Mouse (Mus musculus) CH12.LX (cell line): ENCODE results near the gene Rreb1. TPM values are rescaled to one million over a fixed set of nuclear protein-coding genes. Genes with fewer than 3 reads are reported as not detected.

Experiments
- DNase-seq: peaks from one replicate; pipeline ENCODE4 v3.0.0-alpha.2; 2013; ENCODE audit errors: extremely low read depth
- H3K27ac ChIP-seq: 2 replicates; pipeline ENCODE4 v1.5.1; 2012; ENCODE audit warnings: low read depth, mild to moderate bottlenecking, control low read depth, moderate library complexity; ENCODE audit not compliant: insufficient read depth
- H3K27me3 ChIP-seq: replicated peaks from 2 replicates; pipeline ENCODE3; 2012; ENCODE audit warnings: inconsistent platforms
- H3K36me3 ChIP-seq, 2 experiments: replicated peaks in 1 of 2; 2 replicates each; pipeline versions ENCODE3 to v1.6.1; 2012; ENCODE audit warnings: inconsistent platforms in 1 of 2, low read length in 1 of 2, mild to moderate bottlenecking in 1 of 2, mixed read lengths in 1 of 2, moderate library complexity in 1 of 2; ENCODE audit not compliant: control insufficient read depth in 1 of 2, insufficient read depth in 1 of 2
- H3K4me1 ChIP-seq, 2 experiments: 2 replicates each; pipeline ENCODE4 v1.6.1; 2012; ENCODE audit warnings: inconsistent platforms in 1 of 2, moderate library complexity in 1 of 2; ENCODE audit not compliant: insufficient read depth in 2 of 2, control insufficient read depth in 1 of 2
- H3K4me2 ChIP-seq: 2 replicates; pipeline ENCODE4 v1.6.1; 2012; ENCODE audit warnings: low read depth, mild to moderate bottlenecking, control low read depth; ENCODE audit not compliant: poor library complexity, insufficient read depth, severe bottlenecking
- H3K4me3 ChIP-seq, 3 experiments: fragments of 150-350 bp in 1 of 3; sonication (generic) in 1 of 3; replicated peaks in 1 of 3; 2 replicates each; pipeline versions ENCODE3 to v1.5.1; 2011 to 2012; ENCODE audit warnings: low read depth in 2 of 3, low read length in 2 of 3, mild to moderate bottlenecking in 2 of 3, moderate library complexity in 2 of 3, control low read depth in 1 of 3, improper control_type of control experiment in 1 of 3, inconsistent platforms in 1 of 3, mixed read lengths in 1 of 3; ENCODE audit not compliant: poor library complexity in 1 of 3
- H3K79me2 ChIP-seq: replicated peaks from 2 replicates; pipeline ENCODE4 v1.6.1; 2012; ENCODE audit warnings: mild to moderate bottlenecking, moderate library complexity; ENCODE audit not compliant: control insufficient read depth, poor library complexity, insufficient read depth, severe bottlenecking; ENCODE audit errors: extremely low read depth
- H3K9ac ChIP-seq: 2 replicates; pipeline ENCODE4 v1.6.1; 2012; ENCODE audit warnings: low read depth, mild to moderate bottlenecking, control low read depth, moderate library complexity; ENCODE audit not compliant: insufficient read depth
- H3K9me3 ChIP-seq: replicated peaks from 2 replicates; pipeline ENCODE3; 2012; ENCODE audit warnings: low read length, inconsistent platforms, mixed read lengths
- BHLHE40 ChIP-seq: IDR thresholded peaks from 2 replicates; pipeline ENCODE4 v1.6.1; 2011; ENCODE audit warnings: mild to moderate bottlenecking, low read depth, low read length, improper control_type of control experiment
- CHD1 ChIP-seq: IDR thresholded peaks from 2 replicates; pipeline ENCODE4 v1.6.1; 2012; ENCODE audit warnings: low read depth, low read length, improper control_type of control experiment, inconsistent platforms
- CHD2 ChIP-seq: IDR thresholded peaks from 2 replicates; pipeline ENCODE4 v1.6.1; 2011; ENCODE audit warnings: low read length, improper control_type of control experiment
- CTCF ChIP-seq, 2 experiments: IDR thresholded peaks in 1 of 2; conservative IDR thresholded peaks in 1 of 2; 2 replicates each; pipeline ENCODE4 v1.5.1; 2011 to 2012; ENCODE audit warnings: low read depth in 2 of 2, low read length in 2 of 2, improper control_type of control experiment in 1 of 2, inconsistent platforms in 1 of 2, mild to moderate bottlenecking in 1 of 2, moderate library complexity in 1 of 2
- EP300 ChIP-seq: IDR thresholded peaks from 2 replicates; pipeline ENCODE4 v1.6.1; 2011; ENCODE audit warnings: low read length, improper control_type of control experiment
- GABPA ChIP-seq: IDR thresholded peaks from 2 replicates; pipeline ENCODE4 v1.6.1; 2012; ENCODE audit warnings: low read depth, low read length, improper control_type of control experiment, inconsistent platforms; ENCODE audit not compliant: insufficient replicate concordance
- IRF4 ChIP-seq: IDR thresholded peaks from 2 replicates; pipeline ENCODE4 v1.6.1; 2014; ENCODE audit warnings: low read depth, mild to moderate bottlenecking, inconsistent platforms, low read length, improper control_type of control experiment
- MAX ChIP-seq: IDR thresholded peaks from 2 replicates; pipeline ENCODE4 v1.6.1; 2011; ENCODE audit warnings: low read length, improper control_type of control experiment
- MAZ ChIP-seq: IDR thresholded peaks from 2 replicates; pipeline ENCODE4 v1.6.1; 2012; ENCODE audit warnings: low read depth, mild to moderate bottlenecking, inconsistent platforms, low read length, improper control_type of control experiment, moderate library complexity
- MEF2A ChIP-seq: IDR thresholded peaks from 2 replicates; pipeline ENCODE4 v1.6.1; 2014; ENCODE audit warnings: low read depth, mild to moderate bottlenecking, inconsistent platforms, low read length, improper control_type of control experiment, borderline replicate concordance
- MYC ChIP-seq: IDR thresholded peaks from 2 replicates; pipeline ENCODE4 v1.6.1; 2011; ENCODE audit warnings: low read depth, mild to moderate bottlenecking, improper control_type of control experiment, low read length
- NELFE ChIP-seq: IDR thresholded peaks from 2 replicates; pipeline ENCODE4 v1.6.1; 2011; ENCODE audit warnings: low read depth, low read length, improper control_type of control experiment
- NRF1 ChIP-seq: IDR thresholded peaks from 2 replicates; pipeline ENCODE4 v1.6.1; 2014; ENCODE audit warnings: low read depth, mild to moderate bottlenecking, inconsistent platforms, low read length, improper control_type of control experiment, moderate library complexity
- POLR2A ChIP-seq: IDR thresholded peaks from 2 replicates; pipeline ENCODE4 v1.6.1; 2011; ENCODE audit warnings: low read depth, mild to moderate bottlenecking, improper control_type of control experiment, low read length
- POLR2AphosphoS2 ChIP-seq: IDR thresholded peaks from 2 replicates; pipeline ENCODE4 v1.6.1; 2011; ENCODE audit warnings: low read depth, low read length, improper control_type of control experiment
- RCOR1 ChIP-seq: conservative IDR thresholded peaks from 2 replicates; pipeline ENCODE4 v1.6.1; 2012; ENCODE audit warnings: low read depth, mild to moderate bottlenecking, inconsistent platforms, low read length, improper control_type of control experiment
- SIN3A ChIP-seq: IDR thresholded peaks from 2 replicates; pipeline ENCODE4 v1.6.1; 2012; ENCODE audit warnings: low read length, improper control_type of control experiment, inconsistent platforms
- SMC3 ChIP-seq: IDR thresholded peaks from 2 replicates; pipeline ENCODE4 v1.6.1; 2011; ENCODE audit warnings: low read depth, low read length, improper control_type of control experiment
- TCF12 ChIP-seq: IDR thresholded peaks from 2 replicates; pipeline ENCODE4 v1.6.1; 2014; ENCODE audit warnings: low read depth, mild to moderate bottlenecking, inconsistent platforms, low read length, improper control_type of control experiment
- USF1 ChIP-seq: IDR thresholded peaks from 2 replicates; pipeline ENCODE4 v1.6.1; 2014; ENCODE audit warnings: low read depth, mild to moderate bottlenecking, inconsistent platforms, low read length, improper control_type of control experiment
- USF2 ChIP-seq: conservative IDR thresholded peaks from 2 replicates; pipeline ENCODE4 v1.6.1; 2011; ENCODE audit warnings: low read depth, low read length, improper control_type of control experiment
- ZC3H11A ChIP-seq: IDR thresholded peaks from 2 replicates; pipeline ENCODE4 v1.6.1; 2012; ENCODE audit warnings: low read depth, mild to moderate bottlenecking, inconsistent platforms, low read length, improper control_type of control experiment
- ZKSCAN1 ChIP-seq: IDR thresholded peaks from 2 replicates; pipeline ENCODE4 v1.6.1; 2012; ENCODE audit warnings: low read depth, inconsistent platforms, low read length, improper control_type of control experiment, borderline replicate concordance
- ZNF384 ChIP-seq: IDR thresholded peaks from 2 replicates; pipeline ENCODE4 v1.6.1; 2012; ENCODE audit warnings: low read depth, low read length, improper control_type of control experiment, inconsistent platforms
- dilution Hi-C: fragments of 300-500 bp; cut with MboI; formaldehyde crosslinking; loops from 2 replicates; pipeline ENCODE4 v1.14.3; 2020; ENCODE audit warnings: low sequenced_read_pairs; ENCODE audit not compliant: extremely low pct_unique_long_range_greater_than_20kb, extremely low pct_ligation_motif_present
- in situ Hi-C: fragments of 300-500 bp; cut with MboI; formaldehyde crosslinking; loops from 3 replicates; pipeline ENCODE4 v1.14.3; 2019; ENCODE audit warnings: low sequenced_read_pairs, low pct_ligation_motif_present, low pct_unique_long_range_greater_than_20kb, mixed read lengths
- polyA plus RNA-seq: library from polyadenylated mRNA; unstranded; fragments of >175 nt; gene quantifications from 2 replicates; pipeline ENCODE4 v1.2.1, GENCODE M21; 2012; ENCODE audit warnings: low read depth; ENCODE audit not compliant: insufficient read length
- total RNA-seq, 2 experiments: library from RNA; depleted of rRNA; stranded (reverse); fragments of 300-350 nt in 1 of 2; fragments of >200 nt in 1 of 2; gene quantifications; 2 replicates each; pipeline ENCODE4 v1.2.3; 2012 to 2014

Gene Rreb1
- total and polyA plus RNA-seq, 3 experiments = 1.0 to 10.2 (median 5.3) TPM

GRCm38 (mm10) chr13:37779251-37779667 is 1.1 kb downstream of the Rreb1 start:
- in situ Hi-C loops = no loop called here
- TF ChIP-seq RCOR1 (no peak), SMC3 (no peak), ZC3H11A (no peak), BHLHE40 (no peak), POLR2A (no peak), TCF12 (no peak), GABPA (no peak), CTCF (conservative IDR thresholded peaks at IDR 0.05 in 1 of 2, IDR thresholded peaks at IDR 0.05 in 1 of 2; ENCODE audit: low read depth in 2 of 2, low read length in 2 of 2) (no peak), MAZ (no peak), SIN3A (no peak), MAX (no peak), MYC (no peak), USF1 (no peak), CHD1 (no peak), NRF1 (no peak), ZNF384 (no peak), ZKSCAN1 (no peak), IRF4 (no peak), EP300 (no peak)
- TF ChIP-seq, all 38 proteins: peak for 0
- no peak for DNase-seq
- Histone ChIP-seq H3K27ac (no peak overlapping the region), H3K79me2 (no peaks in the 10 kb centered on the region), H3K36me3 (no peaks in the 10 kb centered on the region), H3K4me1 (peaks cover 7 to 23% of the 10 kb centered on the region in 2 experiments; a peak in 3 of 4 replicates), H3K4me2 (no peak overlapping the region), H3K27me3 (no peaks in the 10 kb centered on the region), H3K9me3 (peaks cover 5% of the 10 kb centered on the region), H3K4me3 (no peak overlapping the region), H3K9ac (no peak overlapping the region)
- dilution Hi-C loops = no loop called here

- no peak overlapping the region for H3K27ac ChIP-seq
- TF ChIP-seq BHLHE40 = peak; percentile 78
- TF ChIP-seq MEF2A = no peak
- TF ChIP-seq POLR2AphosphoS2 = no peak
- no peak for TF ChIP-seq MAX
- TF ChIP-seq CHD2 = no peak
- TF ChIP-seq ZC3H11A = no peak
- TF ChIP-seq ZNF384 = peak; percentile 57
- no peak for TF ChIP-seq NELFE
- TF ChIP-seq USF2 = no peak
- dilution Hi-C loops = no loop called here
These were observed 3.4 kb downstream of the Rreb1 start for GRCm38 (mm10) chr13:37781557-37781956.

More at GRCm38 (mm10) chr13:37781557-37781956, 3.4 kb downstream of the Rreb1 start:
- Histone ChIP-seq H3K4me1 (peaks cover 8 to 24% of the 10 kb centered on the region in 2 experiments; a peak in 3 of 4 replicates), H3K4me2 (no peak overlapping the region), H3K4me3 (no peak overlapping the region), H3K27me3 (peaks cover 3% of the 10 kb centered on the region), H3K79me2 (no peaks in the 10 kb centered on the region), H3K9me3 (peaks cover 5% of the 10 kb centered on the region), H3K36me3 (no peaks in the 10 kb centered on the region), H3K9ac (no peak overlapping the region)
- no peak for DNase-seq
- in situ Hi-C loops = no loop called here
